Mouse (Mus musculus): Measurements from ENCODE around the gene Olfr1381. TPM values are rescaled to one million over a fixed set of nuclear protein-coding genes. Genes with fewer than 3 reads are reported as not detected.
"Not testable (repeated sequence)": the region's sequence is repeated elsewhere in the genome, so short reads cannot be mapped to it uniquely, and the experiment has no call there.

Olfr1381 gene
- not detected in 2 replicates for polyA plus RNA-seq (2014; fragmentation: Nextera tagmentation; extraction: Ambion mirVana)

- H3K4me1 ChIP-seq (ENCODE audit: control insufficient read depth in 2 of 2, insufficient read depth in 2 of 2, low read length in 2 of 2); ATAC-seq (ENCODE audit: insufficient number of reproducible peaks, insufficient read depth, low FRiP score, low read depth); H3K9ac ChIP-seq (ENCODE audit: low read length); H3K27me3 ChIP-seq (ENCODE audit: control insufficient read depth, insufficient read depth, low read length); H3K36me3 ChIP-seq (ENCODE audit: control insufficient read depth, insufficient read depth, low read length); H3K4me3 ChIP-seq (ENCODE audit: control insufficient read depth in 1 of 2, insufficient read depth in 1 of 2, low read depth in 1 of 2, low read length in 2 of 2); H3K9me3 ChIP-seq (ENCODE audit: control insufficient read depth, low read length); H3K27ac ChIP-seq (replicated peaks in 1 of 2; ENCODE audit: control insufficient read depth in 1 of 2, insufficient read depth in 1 of 2, low read depth in 2 of 2, low read length in 2 of 2); H3K4me2 ChIP-seq (ENCODE audit: low read length): not testable (repeated sequence)
- WGBS: 75% methylated on average over 3 of the region's 3 CpGs
Observed at GRCm38 (mm10) chr11:49543149-49543548, at the start of gene Olfr1381. TSS of gene Olfr1381 (plus strand) at chr11:49543449.

- Histone ChIP-seq H3K27me3 (ENCODE audit: control insufficient read depth, insufficient read depth, low read length) (no peaks in the 10 kb centered on the region), H3K9ac (ENCODE audit: low read length) (no peak overlapping the region), H3K9me3 (ENCODE audit: control insufficient read depth, low read length) (no peaks in the 10 kb centered on the region), H3K36me3 (ENCODE audit: control insufficient read depth, insufficient read depth, low read length) (no peaks in the 10 kb centered on the region), H3K4me3 (ENCODE audit: control insufficient read depth in 1 of 2, insufficient read depth in 1 of 2, low read depth in 1 of 2, low read length in 2 of 2) (no peak overlapping the region), H3K4me2 (ENCODE audit: low read length) (no peak overlapping the region), H3K27ac (replicated peaks in 1 of 2; ENCODE audit: control insufficient read depth in 1 of 2, insufficient read depth in 1 of 2, low read depth in 2 of 2, low read length in 2 of 2) (no peak overlapping the region), H3K4me1 (ENCODE audit: control insufficient read depth in 2 of 2, insufficient read depth in 2 of 2, low read length in 2 of 2) (no peaks in the 10 kb centered on the region)
- 58% methylated on average over 5 of the region's 5 CpGs for WGBS
- ATAC-seq (ENCODE audit: insufficient number of reproducible peaks, insufficient read depth, low FRiP score, low read depth): no peak
Observed at GRCm38 (mm10) chr11:49518086-49518485, 25.2 kb upstream of the Olfr1381 start.

DNA sequence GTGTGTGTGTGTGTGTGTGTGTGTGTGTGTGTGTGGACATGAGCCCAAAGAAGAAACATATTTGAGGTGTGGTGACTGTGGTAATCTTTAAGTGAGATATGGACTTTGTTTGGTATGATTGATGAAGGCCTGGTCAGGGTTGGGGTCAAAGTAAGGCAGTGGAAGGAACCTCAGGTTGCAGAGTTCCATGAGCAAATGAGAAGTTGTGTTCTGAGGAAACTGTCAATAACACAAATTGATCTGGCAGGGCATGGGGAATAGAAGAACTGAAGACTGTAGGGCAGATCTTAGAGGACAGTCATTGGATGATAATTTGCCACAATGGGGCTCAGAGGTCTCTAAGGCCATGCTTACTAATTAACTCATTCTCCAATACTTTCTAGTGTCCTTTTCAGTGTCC, 23.9 kb upstream of the Olfr1381 start, which contains the start of gene Olfr1383:
Olfr1383 (plus strand) TSS at position 301 of the 400 bp plus-strand sequence.
- Histone ChIP-seq H3K9me3 (ENCODE audit: control insufficient read depth, low read length) (no peaks in the 10 kb centered on the region), H3K4me3 (ENCODE audit: control insufficient read depth in 1 of 2, insufficient read depth in 1 of 2, low read depth in 1 of 2, low read length in 2 of 2) (no peak within 1 kb of the TSS), H3K4me2 (ENCODE audit: low read length) (no peak within 1 kb of the TSS), H3K27me3 (ENCODE audit: control insufficient read depth, insufficient read depth, low read length) (no peaks in the 10 kb centered on the region), H3K9ac (ENCODE audit: low read length) (no peak within 1 kb of the TSS), H3K27ac (replicated peaks in 1 of 2; ENCODE audit: control insufficient read depth in 1 of 2, insufficient read depth in 1 of 2, low read depth in 2 of 2, low read length in 2 of 2) (no peak within 1 kb of the TSS), H3K4me1 (ENCODE audit: control insufficient read depth in 2 of 2, insufficient read depth in 2 of 2, low read length in 2 of 2) (no peaks in the 10 kb centered on the region), H3K36me3 (ENCODE audit: control insufficient read depth, insufficient read depth, low read length) (no peaks in the 10 kb centered on the region)
- no peak for ATAC-seq (ENCODE audit: insufficient number of reproducible peaks, insufficient read depth, low FRiP score, low read depth)

- H3K4me1 ChIP-seq (ENCODE audit: control insufficient read depth in 2 of 2, insufficient read depth in 2 of 2, low read length in 2 of 2): no peaks in the 10 kb centered on the region
- ATAC-seq (ENCODE audit: insufficient number of reproducible peaks, insufficient read depth, low FRiP score, low read depth): no peak
- no peak within 1 kb of the TSS for H3K27ac ChIP-seq (replicated peaks in 1 of 2; ENCODE audit: control insufficient read depth in 1 of 2, insufficient read depth in 1 of 2, low read depth in 2 of 2, low read length in 2 of 2)
- no peaks in the 10 kb centered on the region for H3K9me3 ChIP-seq (ENCODE audit: control insufficient read depth, low read length)
- no peaks in the 10 kb centered on the region for H3K36me3 ChIP-seq (ENCODE audit: control insufficient read depth, insufficient read depth, low read length)
- H3K27me3 ChIP-seq (ENCODE audit: control insufficient read depth, insufficient read depth, low read length): no peaks in the 10 kb centered on the region
- H3K4me2 ChIP-seq (ENCODE audit: low read length): no peak within 1 kb of the TSS
- WGBS: 74% methylated on average over 3 of the region's 3 CpGs
- no peak within 1 kb of the TSS for H3K9ac ChIP-seq (ENCODE audit: low read length)
- no peak within 1 kb of the TSS for H3K4me3 ChIP-seq (ENCODE audit: control insufficient read depth in 1 of 2, insufficient read depth in 1 of 2, low read depth in 1 of 2, low read length in 2 of 2)
Observed at GRCm38 (mm10) chr11:49527947-49528346, 15.3 kb upstream of the Olfr1381 start, which contains the start of gene Olfr1382. TSS of gene Olfr1382 (plus strand) at chr11:49528247.

- Histone ChIP-seq H3K27ac (replicated peaks in 1 of 2; ENCODE audit: control insufficient read depth in 1 of 2, insufficient read depth in 1 of 2, low read depth in 2 of 2, low read length in 2 of 2) (no peak overlapping the region), H3K9ac (ENCODE audit: low read length) (no peak overlapping the region), H3K4me3 (ENCODE audit: control insufficient read depth in 1 of 2, insufficient read depth in 1 of 2, low read depth in 1 of 2, low read length in 2 of 2) (no peak overlapping the region), H3K4me2 (ENCODE audit: low read length) (no peak overlapping the region), H3K36me3 (ENCODE audit: control insufficient read depth, insufficient read depth, low read length) (no peaks in the 10 kb centered on the region), H3K9me3 (ENCODE audit: control insufficient read depth, low read length) (no peaks in the 10 kb centered on the region), H3K4me1 (ENCODE audit: control insufficient read depth in 2 of 2, insufficient read depth in 2 of 2, low read length in 2 of 2) (no peaks in the 10 kb centered on the region), H3K27me3 (ENCODE audit: control insufficient read depth, insufficient read depth, low read length) (no peaks in the 10 kb centered on the region)
- ATAC-seq (ENCODE audit: insufficient number of reproducible peaks, insufficient read depth, low FRiP score, low read depth): no peak
Observed at GRCm38 (mm10) chr11:49532761-49533160, 10.5 kb upstream of the Olfr1381 start.

DNA sequence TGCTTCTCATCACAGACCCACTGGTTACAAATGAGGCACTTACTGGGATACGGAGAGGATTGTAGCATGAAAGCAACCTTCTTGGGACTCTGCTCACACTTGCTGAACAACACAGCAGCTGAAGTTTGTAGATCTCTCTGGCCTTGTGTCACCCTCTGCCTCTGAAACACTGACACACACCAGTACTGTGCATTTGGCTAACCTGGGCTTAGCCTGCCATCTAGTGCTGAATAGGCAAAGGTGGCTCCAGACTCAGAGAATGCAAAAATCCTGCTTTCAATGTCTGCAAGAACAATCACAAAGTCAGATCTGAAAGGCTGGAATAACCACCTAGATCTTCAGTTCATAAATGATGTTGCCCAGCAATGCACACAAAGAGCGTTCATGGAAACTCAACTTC, 6.6 kb upstream of the Olfr1381 start:
- H3K4me1 ChIP-seq (ENCODE audit: control insufficient read depth in 2 of 2, insufficient read depth in 2 of 2, low read length in 2 of 2); ATAC-seq (ENCODE audit: insufficient number of reproducible peaks, insufficient read depth, low FRiP score, low read depth); H3K27ac ChIP-seq (replicated peaks in 1 of 2; ENCODE audit: control insufficient read depth in 1 of 2, insufficient read depth in 1 of 2, low read depth in 2 of 2, low read length in 2 of 2); H3K4me3 ChIP-seq (ENCODE audit: control insufficient read depth in 1 of 2, insufficient read depth in 1 of 2, low read depth in 1 of 2, low read length in 2 of 2); H3K4me2 ChIP-seq (ENCODE audit: low read length); H3K27me3 ChIP-seq (ENCODE audit: control insufficient read depth, insufficient read depth, low read length); H3K36me3 ChIP-seq (ENCODE audit: control insufficient read depth, insufficient read depth, low read length); H3K9me3 ChIP-seq (ENCODE audit: control insufficient read depth, low read length); H3K9ac ChIP-seq (ENCODE audit: low read length): not testable (repeated sequence)
- 64% methylated on average over 2 of the region's 2 CpGs for WGBS

DNA sequence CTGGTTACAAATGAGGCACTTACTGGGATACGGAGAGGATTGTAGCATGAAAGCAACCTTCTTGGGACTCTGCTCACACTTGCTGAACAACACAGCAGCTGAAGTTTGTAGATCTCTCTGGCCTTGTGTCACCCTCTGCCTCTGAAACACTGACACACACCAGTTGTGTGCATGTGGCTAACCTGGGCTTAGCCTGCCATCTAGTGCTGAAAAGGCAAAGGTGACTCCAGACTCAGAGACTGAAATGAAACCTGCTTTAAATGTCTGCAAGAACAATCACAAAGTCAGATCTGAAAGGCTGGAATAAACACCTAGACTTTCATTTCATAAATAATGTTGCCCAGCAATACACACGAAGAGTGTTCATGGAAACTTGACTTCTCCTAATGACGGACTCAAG, 10.8 kb downstream of the Olfr1381 start:
- not testable (repeated sequence) for ATAC-seq (ENCODE audit: insufficient number of reproducible peaks, insufficient read depth, low FRiP score, low read depth); H3K4me1 ChIP-seq (ENCODE audit: control insufficient read depth in 2 of 2, insufficient read depth in 2 of 2, low read length in 2 of 2); H3K9me3 ChIP-seq (ENCODE audit: control insufficient read depth, low read length); H3K4me2 ChIP-seq (ENCODE audit: low read length); H3K27ac ChIP-seq (replicated peaks in 1 of 2; ENCODE audit: control insufficient read depth in 1 of 2, insufficient read depth in 1 of 2, low read depth in 2 of 2, low read length in 2 of 2); H3K9ac ChIP-seq (ENCODE audit: low read length); H3K27me3 ChIP-seq (ENCODE audit: control insufficient read depth, insufficient read depth, low read length); H3K4me3 ChIP-seq (ENCODE audit: control insufficient read depth in 1 of 2, insufficient read depth in 1 of 2, low read depth in 1 of 2, low read length in 2 of 2); H3K36me3 ChIP-seq (ENCODE audit: control insufficient read depth, insufficient read depth, low read length)
- WGBS: 78% methylated on average over 3 of the region's 3 CpGs

DNA sequence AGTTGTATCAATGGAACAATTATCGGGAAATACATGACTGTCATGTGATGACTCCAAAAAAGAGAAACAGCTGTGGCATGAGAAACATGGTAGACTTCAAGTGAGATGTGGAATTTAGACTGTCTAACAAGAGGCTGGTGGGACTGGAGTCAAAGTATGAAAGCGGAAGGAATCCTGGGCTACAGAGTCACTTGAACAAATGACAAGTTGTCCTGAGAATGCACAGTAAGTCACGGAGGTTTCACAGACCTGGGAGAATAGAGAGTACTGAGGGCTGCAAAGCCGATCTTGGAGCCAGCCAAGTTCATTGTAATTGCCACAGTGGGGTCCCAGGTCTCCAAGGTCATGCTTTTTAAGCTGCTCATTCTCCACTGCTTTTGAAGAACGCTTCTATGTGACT, 13.3 kb downstream of the Olfr1381 start, which contains the start of gene Olfr1380:
Olfr1380 (plus strand) TSS at position 301 of the 400 bp plus-strand sequence.
- WGBS: 66% methylated on average over 5 of the region's 5 CpGs
- not testable (repeated sequence) for H3K27me3 ChIP-seq (ENCODE audit: control insufficient read depth, insufficient read depth, low read length); H3K4me1 ChIP-seq (ENCODE audit: control insufficient read depth in 2 of 2, insufficient read depth in 2 of 2, low read length in 2 of 2); H3K27ac ChIP-seq (replicated peaks in 1 of 2; ENCODE audit: control insufficient read depth in 1 of 2, insufficient read depth in 1 of 2, low read depth in 2 of 2, low read length in 2 of 2); H3K9me3 ChIP-seq (ENCODE audit: control insufficient read depth, low read length); H3K36me3 ChIP-seq (ENCODE audit: control insufficient read depth, insufficient read depth, low read length); H3K4me2 ChIP-seq (ENCODE audit: low read length); H3K4me3 ChIP-seq (ENCODE audit: control insufficient read depth in 1 of 2, insufficient read depth in 1 of 2, low read depth in 1 of 2, low read length in 2 of 2); ATAC-seq (ENCODE audit: insufficient number of reproducible peaks, insufficient read depth, low FRiP score, low read depth); H3K9ac ChIP-seq (ENCODE audit: low read length)
